Mouse (Mus musculus): ENCODE measurements around the gene Runx1.

DNA sequence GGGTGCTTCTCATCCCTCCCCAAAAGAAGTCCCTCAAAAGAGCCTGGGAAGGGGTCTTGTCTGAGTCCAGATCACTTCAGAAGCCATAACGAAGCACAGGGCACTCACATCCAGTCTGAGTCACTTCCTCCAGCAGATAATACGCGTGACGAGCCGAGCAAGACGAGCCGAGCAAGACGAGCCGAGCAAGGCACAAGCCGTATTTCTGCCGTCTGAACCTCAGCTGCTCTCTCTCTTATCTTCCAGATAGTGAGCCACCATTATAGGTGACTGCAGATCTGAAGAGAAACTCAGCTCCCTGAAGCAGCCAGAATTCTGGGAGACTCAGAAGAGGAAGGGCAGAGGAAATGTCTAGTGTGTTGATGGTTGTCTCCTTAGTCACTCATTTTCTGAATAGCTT, 273.1 kb downstream of the Runx1 start:
- TF ChIP-seq CTCF (IDR thresholded peaks at IDR 0.05) (no peak), EP300 (IDR thresholded peaks at IDR 0.05) (no peak)
